Mouse (Mus musculus): ENCODE results near the gene Sorcs1.

Sorcs1 gene

DNA sequence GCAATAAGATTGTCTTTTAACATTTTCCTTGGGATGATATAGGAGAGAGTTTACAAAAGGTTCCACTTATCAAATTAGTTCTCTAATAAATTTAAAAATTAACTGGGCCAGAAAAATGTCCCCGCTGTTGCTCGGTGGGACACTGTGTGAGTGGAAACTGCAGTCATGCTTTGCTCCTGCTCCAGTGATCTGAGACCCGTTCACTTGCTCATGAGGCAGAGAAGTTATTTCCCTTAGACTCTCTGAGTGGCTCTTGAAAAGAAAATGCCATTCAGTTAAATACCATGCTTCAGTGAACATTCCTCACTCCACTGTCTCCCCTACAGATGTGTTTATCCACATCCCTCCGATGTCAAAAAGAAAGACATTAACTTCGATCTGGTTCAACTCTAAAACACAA, 144.4 kb downstream of the Sorcs1 start:
- DNase-seq = no peak

DNA sequence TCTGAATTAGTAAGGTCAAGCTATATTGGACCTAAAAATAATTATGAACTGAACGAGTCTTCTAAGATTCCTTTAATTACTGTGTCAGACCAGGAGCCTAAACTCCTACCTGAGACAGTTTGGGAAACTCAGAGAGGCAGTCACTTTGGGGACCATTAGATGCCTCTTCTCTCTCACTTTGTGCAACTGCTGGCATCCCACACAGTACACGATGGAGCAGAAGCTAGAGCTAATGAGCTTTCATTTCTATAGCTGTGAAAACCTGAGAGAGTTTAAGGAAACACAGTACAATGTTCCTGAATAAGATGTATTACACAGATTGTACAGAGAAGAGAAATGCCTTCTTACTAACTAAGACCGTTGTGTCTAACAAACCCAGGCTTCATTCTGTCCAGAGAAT, 150.6 kb downstream of the Sorcs1 start:
- no peak for DNase-seq

DNA sequence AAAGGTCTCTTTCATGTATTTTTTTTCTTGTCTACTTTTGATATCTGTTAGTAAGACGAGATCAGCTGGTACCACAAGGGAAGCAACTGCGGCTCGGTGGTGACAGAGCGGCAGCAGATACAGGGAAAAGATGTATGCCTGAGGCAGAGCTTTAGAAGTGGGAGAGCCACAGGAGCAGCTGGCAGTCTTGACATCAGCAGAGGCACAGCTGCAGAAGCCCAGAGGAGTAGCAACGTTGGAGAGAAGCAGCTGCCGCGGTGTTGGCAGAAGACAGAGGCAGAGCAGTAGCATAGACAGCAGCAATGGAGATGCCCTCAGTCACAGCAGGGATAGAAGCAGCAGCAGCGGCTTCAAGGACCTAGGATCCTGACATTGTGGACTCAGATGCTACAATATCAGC, 152.4 kb downstream of the Sorcs1 start:
- DNase-seq = no peak

- DNase-seq = no peak
Measured at GRCm38 (mm10) chr19:50521943-50522342, 156.5 kb downstream of the Sorcs1 start.

DNA sequence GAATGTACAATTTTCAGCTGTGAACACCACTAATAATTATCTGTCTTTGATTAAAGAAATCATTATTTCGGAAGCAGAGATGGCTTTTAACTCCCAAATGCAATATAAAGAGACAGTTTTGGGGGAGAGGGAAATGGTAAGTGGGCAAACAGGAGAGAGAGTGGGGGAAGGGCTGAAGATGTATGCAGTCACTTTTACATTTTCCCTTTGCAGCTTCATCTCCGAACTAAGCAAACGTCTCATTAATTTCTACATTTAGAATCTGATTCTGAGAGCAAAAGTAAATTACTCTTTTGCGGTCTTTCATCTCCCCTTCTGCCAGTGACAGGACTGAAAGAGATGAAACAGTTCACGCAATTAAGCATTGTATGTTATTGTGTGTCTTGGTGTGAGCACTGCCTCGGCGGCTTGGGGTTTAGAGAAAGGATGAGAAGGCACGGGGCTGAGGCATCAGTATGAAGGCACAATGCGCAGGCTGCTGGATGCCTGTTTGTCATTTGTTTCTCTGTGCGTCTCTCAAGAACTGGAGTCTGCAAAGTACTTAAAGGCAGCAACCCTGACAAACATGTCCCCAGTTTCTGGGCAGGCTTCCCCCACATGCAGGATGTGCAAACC, 163.3 kb downstream of the Sorcs1 start:
- no peak for DNase-seq

DNA sequence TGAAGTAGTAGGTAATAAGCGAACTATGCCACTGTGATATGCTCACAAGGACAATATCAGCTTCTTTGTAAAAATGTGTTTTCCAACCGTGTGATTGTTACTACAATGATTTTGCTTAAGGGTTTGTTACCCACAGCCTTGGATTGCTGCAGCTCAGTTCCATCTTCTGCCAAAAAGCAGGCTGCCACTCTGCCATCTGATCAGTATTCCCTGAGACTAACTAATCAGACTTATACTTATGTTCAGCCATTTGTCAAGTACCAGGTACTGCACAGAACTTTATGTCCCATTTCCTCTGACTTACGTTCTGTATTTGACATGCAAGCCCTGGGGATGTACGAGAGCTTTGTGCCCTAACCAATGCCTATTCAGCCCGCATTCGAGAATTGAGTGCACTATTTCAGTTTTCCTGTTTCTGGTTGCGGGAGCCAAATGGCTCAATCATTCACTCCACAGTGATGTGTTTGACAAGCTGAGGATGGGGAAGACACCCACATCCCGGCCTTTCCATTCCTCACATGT, 164.1 kb downstream of the Sorcs1 start:
- DNase-seq = no peak

DNA sequence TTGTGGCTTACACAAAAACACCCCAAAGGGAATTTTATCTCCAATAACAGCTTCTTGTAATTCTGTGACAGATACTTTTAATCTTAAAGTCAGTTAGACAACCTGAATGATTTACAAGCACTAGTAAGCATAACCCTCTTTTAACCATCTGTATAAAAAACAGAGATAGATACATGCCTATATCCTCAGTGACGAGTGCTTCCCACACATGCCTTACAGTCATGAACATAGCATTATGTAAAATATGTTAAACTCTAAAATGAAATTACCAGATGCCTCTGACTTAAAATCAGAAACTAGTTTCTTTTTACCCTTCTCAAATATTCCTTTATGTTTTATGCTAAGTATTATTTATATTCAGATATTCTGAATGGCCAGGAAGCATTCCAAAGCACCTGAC, 175.6 kb downstream of the Sorcs1 start:
- DNase-seq = no peak

DNA sequence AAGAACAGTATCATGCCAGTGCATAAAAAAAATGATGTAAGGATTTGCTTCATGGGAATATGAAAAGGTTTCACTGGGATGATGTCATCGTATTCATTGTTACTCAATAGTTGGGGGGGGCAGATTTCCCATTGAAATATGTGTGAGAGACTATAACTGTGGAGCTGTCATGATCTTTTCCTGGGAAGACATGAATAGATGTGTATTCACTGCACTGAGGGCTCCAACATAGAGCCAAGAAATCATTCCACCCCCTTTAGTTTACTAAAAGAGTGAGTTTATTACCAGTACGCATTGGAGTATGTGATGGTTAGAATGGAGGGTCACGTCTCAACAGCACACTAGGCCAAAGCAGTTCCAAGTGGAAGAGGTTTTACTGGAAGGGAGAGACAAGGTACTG, 187.3 kb downstream of the Sorcs1 start:
- DNase-seq = no peak

DNA sequence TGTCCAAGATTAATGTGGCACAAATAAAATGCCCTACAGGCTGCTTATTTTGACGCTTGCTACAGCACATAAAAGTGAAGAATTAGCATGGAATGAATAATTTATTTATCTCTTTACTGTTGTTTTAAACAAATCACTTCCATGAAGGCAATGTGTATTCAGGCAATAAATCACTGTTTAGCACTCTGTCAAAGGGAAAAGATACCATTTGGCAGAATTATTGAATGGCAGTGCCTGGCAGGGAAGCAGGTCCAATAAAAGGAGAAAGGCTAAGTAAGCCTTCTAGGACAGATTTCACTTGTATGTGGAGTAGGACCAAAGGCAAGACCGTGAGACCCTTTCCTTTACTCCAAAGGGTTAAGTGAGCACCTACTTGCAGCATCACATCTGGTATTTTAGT, 187.7 kb downstream of the Sorcs1 start:
- DNase-seq = no peak

DNA sequence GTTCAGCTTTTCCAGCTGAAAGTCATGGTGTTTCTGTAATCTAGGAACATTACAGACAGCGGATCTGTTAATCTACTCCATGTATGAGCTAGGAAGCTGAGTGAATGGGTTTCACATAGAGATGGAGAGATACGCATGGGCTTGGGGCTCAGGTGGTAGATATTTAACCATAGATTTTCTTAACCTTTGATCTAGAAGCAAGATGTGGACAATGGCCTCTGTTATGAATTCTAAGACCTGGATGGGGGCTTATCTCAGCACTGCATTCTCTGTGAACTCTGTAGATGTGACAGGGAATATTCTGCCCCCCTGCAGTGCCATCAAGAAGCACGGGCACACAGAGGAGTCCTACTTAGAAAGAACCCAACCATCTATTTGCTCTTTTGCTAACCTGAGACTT, 188.7 kb downstream of the Sorcs1 start:
- DNase-seq = no peak

DNA sequence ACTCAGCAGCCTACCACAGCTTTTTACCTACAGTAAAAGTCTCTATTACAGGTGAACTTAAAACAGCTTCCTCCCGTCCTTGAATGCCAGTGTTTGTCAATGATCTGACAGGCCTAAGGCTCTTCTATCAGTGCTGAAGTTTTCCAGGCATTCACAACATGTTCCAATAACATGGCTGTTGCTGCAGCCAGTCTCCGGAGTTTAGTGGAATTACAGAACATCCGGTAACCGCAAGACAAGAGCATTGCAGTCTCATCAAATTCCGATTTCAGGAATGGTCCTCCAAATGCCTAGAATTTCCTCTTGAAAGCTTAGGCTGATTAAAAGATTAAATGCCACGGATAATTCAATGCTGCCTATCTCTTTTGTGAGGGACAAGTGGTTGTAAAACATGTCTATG, 190.0 kb downstream of the Sorcs1 start:
- no peak for DNase-seq

- no peak for DNase-seq
Measured at GRCm38 (mm10) chr19:50487768-50488167, 190.7 kb downstream of the Sorcs1 start.

GRCm38 (mm10) chr19:50486345-50486744, 192.1 kb downstream of the Sorcs1 start:
- DNase-seq = no peak

DNA sequence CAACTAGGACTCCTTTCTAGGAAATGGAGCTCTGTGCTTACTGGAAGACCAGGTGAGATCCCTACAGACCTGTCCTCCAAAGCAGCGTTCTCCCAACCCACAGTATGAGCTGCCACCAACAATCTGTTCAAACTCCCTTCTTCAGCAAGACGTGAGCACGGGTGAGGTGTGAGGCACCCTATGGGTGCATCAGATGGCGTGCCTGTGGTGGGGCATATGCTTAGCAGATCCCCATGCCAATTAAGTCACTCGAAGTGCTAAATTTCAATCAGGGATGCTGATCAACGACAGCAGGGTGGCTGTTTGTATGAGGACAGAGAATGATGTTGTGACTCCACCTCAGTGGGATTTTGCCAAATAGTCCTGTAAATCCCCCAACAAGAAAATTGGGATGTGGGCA, 201.7 kb downstream of the Sorcs1 start:
- DNase-seq = no peak

DNA sequence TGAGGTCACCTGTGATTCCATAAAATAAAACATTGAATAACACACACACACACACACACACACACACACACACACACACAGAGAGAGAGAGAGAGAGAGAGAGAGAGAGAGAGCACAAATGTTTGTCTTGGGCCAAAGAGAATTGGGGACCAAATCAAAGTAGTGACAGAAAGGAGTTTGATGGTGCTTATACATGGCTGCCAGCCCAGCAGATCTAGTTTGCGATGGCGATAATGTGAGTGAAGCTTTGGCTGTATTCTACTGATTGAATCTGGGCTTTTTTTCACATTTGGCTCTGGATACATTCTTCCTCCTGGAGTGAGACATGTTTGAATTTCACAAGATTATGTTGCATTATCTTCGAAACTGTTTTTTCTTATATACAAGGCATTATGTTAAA, 209.9 kb downstream of the Sorcs1 start:
- DNase-seq = no peak

DNA sequence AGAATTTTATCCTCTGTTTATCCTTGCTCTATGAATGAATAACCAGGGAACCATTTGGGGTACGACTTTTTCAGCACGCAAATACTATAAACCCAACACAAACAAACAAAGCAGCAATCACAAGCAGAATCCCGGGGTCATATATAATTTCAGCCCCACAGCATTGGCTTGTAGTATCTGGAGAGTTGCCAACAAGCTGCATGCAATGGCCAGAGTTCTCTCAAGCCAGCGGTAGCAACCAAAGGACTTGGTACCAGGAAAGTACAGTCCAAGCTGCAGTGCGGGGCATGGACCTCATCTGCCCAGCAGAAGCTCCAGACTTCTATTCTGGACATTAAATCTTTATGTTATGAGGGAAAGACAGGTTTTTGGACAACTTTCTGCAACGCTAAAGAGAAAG, 213.6 kb downstream of the Sorcs1 start:
- no peak for DNase-seq

- no peak for DNase-seq
Measured at GRCm38 (mm10) chr19:50458581-50458980, 219.9 kb downstream of the Sorcs1 start.

DNA sequence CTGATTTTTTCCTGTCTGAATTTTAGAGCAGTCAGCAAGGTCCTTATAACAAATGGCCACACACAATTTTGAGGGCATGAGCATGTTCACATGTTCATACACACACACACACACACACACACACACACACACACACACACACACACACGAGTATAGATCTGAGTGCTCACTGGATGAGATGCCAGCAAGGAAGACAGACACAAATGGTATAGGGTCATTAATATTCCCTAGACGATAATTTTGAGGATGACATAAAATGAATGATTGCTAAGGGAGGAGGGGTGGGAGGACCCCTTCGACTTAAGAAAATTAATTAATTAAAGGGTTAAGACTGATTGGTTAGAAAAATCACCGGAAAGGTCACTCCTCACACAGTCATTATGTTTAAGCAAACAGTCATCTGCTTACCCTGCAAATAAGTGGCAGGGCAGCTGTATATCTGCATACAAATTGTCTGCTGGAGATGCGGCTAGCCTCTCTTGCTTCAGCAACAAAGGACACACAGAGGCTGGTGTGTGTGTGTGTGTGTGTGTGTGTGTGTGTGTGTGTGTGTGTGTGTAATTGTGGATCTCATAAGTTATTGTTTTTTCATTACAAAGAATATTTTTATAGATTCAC, 221.1 kb downstream of the Sorcs1 start:
- DNase-seq = no peak

- DNase-seq = no peak
Measured at GRCm38 (mm10) chr19:50441099-50441498, 237.3 kb downstream of the Sorcs1 start.

GRCm38 (mm10) chr19:50440246-50440910, 238.1 kb downstream of the Sorcs1 start:
- DNase-seq = no peak

- no peak for DNase-seq
Measured at GRCm38 (mm10) chr19:50439464-50439881, 239.0 kb downstream of the Sorcs1 start.

- no peak for DNase-seq
Measured at GRCm38 (mm10) chr19:50422928-50423327, 255.5 kb downstream of the Sorcs1 start.

DNA sequence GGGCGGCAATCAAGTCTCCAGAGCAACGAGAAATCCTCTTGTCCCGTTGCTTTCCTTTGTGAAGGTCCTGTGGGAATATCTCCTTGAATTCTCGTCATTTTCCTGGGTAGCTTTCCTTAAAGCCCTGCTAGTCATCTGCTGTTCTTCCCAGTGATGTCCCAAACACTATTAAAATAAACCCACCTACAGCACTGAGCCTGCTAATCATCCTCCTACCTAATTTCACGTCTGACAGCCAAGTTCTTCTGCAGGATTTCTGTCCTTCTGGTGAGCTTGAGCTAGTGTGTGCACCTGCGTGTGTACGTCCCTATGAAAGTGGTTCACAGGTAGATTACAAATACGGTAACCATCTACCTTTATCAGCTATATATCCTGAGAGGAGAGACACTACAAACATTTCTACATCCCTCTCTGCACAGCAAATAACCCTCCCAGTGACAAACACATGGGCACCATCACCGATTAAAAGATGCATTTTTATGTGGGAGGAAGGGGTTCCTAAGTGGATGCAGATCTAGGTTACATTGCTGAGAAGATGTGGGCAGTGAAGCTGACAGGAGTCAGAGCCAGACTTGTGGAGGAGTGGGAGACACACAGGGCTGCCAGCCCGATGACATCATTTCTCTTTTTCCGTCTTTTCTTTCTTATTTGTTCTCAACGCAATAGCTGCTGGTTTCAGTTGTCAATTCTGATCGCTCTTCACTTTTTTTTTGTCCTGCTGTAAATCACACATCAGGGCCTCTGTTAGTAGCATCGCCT, 259.3 kb downstream of the Sorcs1 start:
- no peak for DNase-seq

DNA sequence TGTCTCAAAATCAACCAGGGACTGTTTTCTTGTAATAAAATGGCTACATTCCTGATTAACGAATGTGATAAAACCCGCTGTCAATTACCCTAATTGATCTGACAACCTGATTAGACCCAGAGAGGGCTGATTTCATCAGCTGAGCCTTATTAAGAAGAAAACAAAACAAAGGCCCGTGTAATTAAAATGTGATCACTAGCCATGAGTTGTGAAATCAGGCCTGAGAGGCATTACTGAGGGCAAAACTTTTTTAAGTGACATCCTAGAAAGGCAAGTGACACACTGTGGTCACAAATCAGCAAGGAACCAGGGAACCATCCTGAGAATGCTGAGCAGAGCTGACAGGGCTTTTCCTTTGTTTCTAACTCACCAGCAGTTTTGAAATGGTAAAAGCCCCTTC, 267.9 kb downstream of the Sorcs1 start:
- no peak for DNase-seq

All from lung, adult 18-20 months (tissue).